Mouse (Mus musculus): Measurements from ENCODE around the gene Trib2.

- no peak for TF ChIP-seq CHD2 (IDR thresholded peaks at IDR 0.05; ENCODE audit: low read depth, low read length)
- TF ChIP-seq MAFK (IDR thresholded peaks at IDR 0.05; ENCODE audit: insufficient read depth, low read depth, low read length) = no peak
- no peak for TF ChIP-seq ZC3H11A (IDR thresholded peaks at IDR 0.05; ENCODE audit: borderline replicate concordance, low read depth, low read length)
Measured at GRCm38 (mm10) chr12:15809657-15810056, 7.1 kb downstream of the Trib2 start.

Measured in ES-E14 (cell line).